Comparison of ENCODE assay signal across 25 mouse cellular contexts in the genomic region with DNA sequence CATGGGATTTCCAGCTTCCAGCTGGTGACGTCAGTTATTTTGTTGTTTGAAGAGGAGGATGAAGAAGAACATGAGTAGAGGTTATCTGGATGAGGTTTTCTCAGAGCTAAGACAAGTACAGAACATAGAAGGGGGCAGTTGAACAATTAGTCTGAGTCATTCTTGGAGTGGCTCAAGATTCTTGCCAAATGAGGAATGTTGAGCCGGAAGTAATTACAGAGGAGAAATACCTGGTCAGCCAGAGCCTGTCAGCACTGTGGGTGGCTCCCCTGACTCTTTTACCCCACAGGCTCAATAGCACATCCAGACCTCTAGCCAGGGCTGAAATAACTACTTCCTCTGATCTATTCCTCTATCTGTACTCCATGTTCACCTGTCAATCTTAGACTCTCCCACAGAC.
"Had no signal": no experiment of that assay in that cellular context is flagged by ENCODE, and none has a peak within 500 bp of the region (broad histone marks: within the 10 kb centered on the region; RNA-seq: fewer than 3 reads in every experiment).

No protein-coding gene starts in this region.

- H3K4me3 ChIP-seq: heart, adult 2 months; heart, embryonic 13.5 days; heart, embryonic 15.5 days; hindbrain, embryonic 13.5 days; hindbrain, embryonic 15.5 days; kidney, embryonic 15.5 days; limb, embryonic 10.5 days; limb, embryonic 12.5 days had no signal

- H3K9me3 ChIP-seq: heart, embryonic 13.5 days; heart, embryonic 15.5 days; hindbrain, embryonic 13.5 days; hindbrain, embryonic 15.5 days; kidney, embryonic 15.5 days; limb, embryonic 10.5 days; limb, embryonic 12.5 days had no signal

- H3K27me3 ChIP-seq: heart, embryonic 13.5 days; heart, embryonic 15.5 days; hindbrain, embryonic 13.5 days; hindbrain, embryonic 15.5 days; kidney, embryonic 15.5 days; limb, embryonic 12.5 days had no signal

- H3K9ac ChIP-seq: heart, embryonic 13.5 days; heart, embryonic 15.5 days; hindbrain, embryonic 13.5 days; hindbrain, embryonic 15.5 days; kidney, embryonic 15.5 days; limb, embryonic 12.5 days had no signal

- ATAC-seq: hindbrain, postnatal 0 days; intestine, embryonic 16.5 days had no signal

- H3K4me2 ChIP-seq: heart, embryonic 11.5 days; heart, embryonic 13.5 days; heart, embryonic 15.5 days; hindbrain, embryonic 13.5 days; hindbrain, embryonic 15.5 days; kidney, embryonic 15.5 days; limb, embryonic 12.5 days; liver, embryonic 11.5 days had no signal

- H3K36me3 ChIP-seq: hindbrain, embryonic 13.5 days; hindbrain, embryonic 15.5 days; kidney, embryonic 15.5 days; limb, embryonic 10.5 days; limb, embryonic 12.5 days had no signal

- H3K27ac ChIP-seq: heart, adult 2 months; heart, embryonic 13.5 days; heart, embryonic 15.5 days; hindbrain, embryonic 13.5 days; hindbrain, embryonic 15.5 days; hindbrain, postnatal 0 days; kidney, embryonic 15.5 days; kidney, postnatal 0 days; limb, embryonic 10.5 days; limb, embryonic 12.5 days had no signal

- H3K4me1 ChIP-seq: heart, embryonic 13.5 days; heart, embryonic 15.5 days; hindbrain, embryonic 13.5 days; hindbrain, embryonic 15.5 days had no signal

- DNase-seq: gastrocnemius, postnatal 14 days; gastrocnemius, postnatal 36 days; heart, adult 2 months; heart, postnatal 14 days; heart, postnatal 36 days; kidney, adult 11 months; kidney, adult 2 months; kidney, adult 9 months; kidney, postnatal 14 days; kidney, postnatal 36 days; layer of hippocampus, adult 9-11 months; layer of hippocampus, postnatal 36 days; liver had no signal
